Mouse (Mus musculus): ENCODE data around the gene Bcl3.

Bcl3 gene

GRCm38 (mm10) chr7:19769434-19770374, 52.9 kb downstream of the Bcl3 start:
- DNase-seq (ENCODE audit: low spot score): no peak

- DNase-seq (ENCODE audit: low spot score): peak; percentile 60
Measured at GRCm38 (mm10) chr7:19769001-19769400, 53.6 kb downstream of the Bcl3 start.

GRCm38 (mm10) chr7:19768251-19768650, 54.3 kb downstream of the Bcl3 start:
- DNase-seq (ENCODE audit: low spot score): no peak

- DNase-seq (ENCODE audit: low spot score): no peak
Measured at GRCm38 (mm10) chr7:19764581-19764980, 58.0 kb downstream of the Bcl3 start.

- DNase-seq (ENCODE audit: low spot score): no peak
Measured at GRCm38 (mm10) chr7:19763829-19764477, 58.6 kb downstream of the Bcl3 start.

- DNase-seq (ENCODE audit: low spot score): no peak
Measured at GRCm38 (mm10) chr7:19762283-19762682, 60.3 kb downstream of the Bcl3 start.

GRCm38 (mm10) chr7:19760021-19760420, 62.5 kb downstream of the Bcl3 start:
- no peak for DNase-seq (ENCODE audit: low spot score)

- DNase-seq (ENCODE audit: low spot score): no peak
Measured at GRCm38 (mm10) chr7:19758623-19759022, 63.9 kb downstream of the Bcl3 start.

Data from urinary bladder, postnatal 14 days (tissue).